Mouse (Mus musculus): ENCODE results near the gene Sec14l1. TPM values are rescaled to one million over a fixed set of nuclear protein-coding genes. Genes with fewer than 3 reads are reported as not detected.
A peak's percentile ranks its signal among the peaks of the same experiment; 100 is the strongest.

Sec14l1 gene
- polyA plus RNA-seq, 1 experiment from 2014 or later: 30.4 TPM

DNA sequence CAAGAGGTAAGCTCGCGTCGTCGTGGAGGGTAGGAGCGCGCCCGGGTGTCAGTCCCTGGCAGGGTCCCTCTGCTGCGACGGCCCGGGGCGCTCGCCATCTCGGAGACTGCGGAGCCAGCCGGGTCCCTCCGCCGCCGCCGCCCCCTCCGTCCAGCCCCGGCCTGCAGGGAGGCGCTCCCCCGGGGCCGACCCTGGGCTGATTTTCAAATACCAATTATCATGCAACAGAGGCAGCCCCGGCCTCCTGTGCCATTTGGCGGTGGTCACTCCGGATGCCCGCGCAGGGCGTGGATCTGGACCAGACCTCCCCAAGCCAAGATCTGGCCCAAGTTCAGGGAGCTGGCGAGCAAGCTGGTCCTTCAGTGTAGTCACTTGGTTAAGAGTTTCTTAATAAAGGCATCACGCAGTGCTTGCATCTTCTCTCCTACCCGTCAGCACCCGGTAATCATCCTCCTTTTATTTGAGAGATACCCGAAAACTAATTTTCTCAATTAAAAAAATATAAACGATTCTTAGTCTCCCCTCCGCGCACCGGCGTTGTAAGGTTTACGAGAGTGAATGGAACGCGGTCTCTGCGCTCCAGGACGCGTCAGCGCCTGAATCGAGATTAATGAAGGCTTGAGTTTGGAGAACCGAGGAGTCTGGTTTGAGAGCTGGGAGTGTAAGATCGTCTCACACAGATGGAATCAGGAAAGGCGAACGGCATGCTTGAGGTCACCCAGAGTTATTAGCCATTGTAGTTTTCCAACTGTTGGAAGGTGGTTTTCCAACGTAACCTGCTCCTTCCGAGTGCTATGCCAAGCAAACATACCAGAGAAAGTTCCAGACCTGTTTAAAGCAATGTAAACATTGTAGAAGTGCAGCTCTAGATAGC lies 615 bp downstream of the Sec14l1 start:
- under 1% methylated on average over 38 of the region's 54 CpGs for WGBS
- H3K27me3 ChIP-seq (replicated peaks): no peaks in the 10 kb centered on the region
- H3K9me3 ChIP-seq: no peaks in the 10 kb centered on the region
- peak overlapping the region; percentile 98 for H3K27ac ChIP-seq
- peak overlapping the region; percentile 81 for H3K4me2 ChIP-seq (replicated peaks)
- H3K4me3 ChIP-seq (replicated peaks): peak overlapping the region; percentile 75
- no peaks in the 10 kb centered on the region for H3K36me3 ChIP-seq
- no peak; the same call in 1 of the 2 replicates for ATAC-seq
- peaks cover 22% of the 10 kb centered on the region for H3K4me1 ChIP-seq (replicated peaks)
- peak overlapping the region; percentile 88 for H3K9ac ChIP-seq

DNA sequence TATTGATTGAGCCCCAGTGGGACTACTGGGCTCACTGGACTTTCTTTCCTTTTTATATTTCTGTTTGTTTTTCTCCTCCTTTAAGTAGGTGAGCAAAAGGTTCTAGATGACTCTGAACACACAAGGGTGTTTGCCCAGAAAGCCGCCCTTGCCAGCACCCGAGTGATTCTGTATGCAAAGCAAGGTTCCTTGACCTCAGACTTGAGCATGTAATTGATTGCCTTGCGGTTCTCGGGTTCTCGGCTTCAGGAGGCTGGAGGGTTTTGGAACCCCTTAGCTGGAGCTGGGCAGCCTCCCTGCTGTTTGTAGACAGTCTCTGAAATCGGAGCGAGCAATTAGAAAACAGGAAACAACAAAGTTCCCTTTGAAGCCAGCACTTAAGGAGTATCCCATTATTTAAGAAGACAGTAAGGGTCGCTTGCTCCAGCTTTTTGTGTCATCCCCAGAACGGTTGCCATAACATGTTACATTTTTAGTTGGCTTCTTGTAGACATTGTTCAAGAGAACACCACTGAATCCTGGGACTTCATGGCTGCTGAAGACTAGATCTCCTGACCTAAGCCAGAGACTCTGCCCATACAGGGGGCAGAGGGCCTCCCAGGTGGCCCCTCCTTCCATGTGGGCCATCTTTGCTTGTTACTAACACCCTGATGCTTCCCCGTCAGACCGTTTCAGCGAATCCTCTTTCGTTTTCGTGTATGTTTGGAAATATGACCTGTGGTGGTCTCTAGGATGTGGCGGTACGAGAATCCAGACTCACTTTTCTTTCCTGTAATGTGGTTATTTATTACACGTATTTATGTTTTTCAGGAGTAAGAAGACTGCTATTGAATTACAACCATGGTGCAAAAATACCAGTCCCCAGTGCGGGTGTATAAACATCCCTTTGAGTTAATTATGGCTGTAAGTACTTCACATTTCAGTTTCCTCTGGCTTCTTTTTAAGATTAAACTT lies 1.7 kb downstream of the Sec14l1 start:
- peak overlapping the region; percentile 88; the same call in 1 of the 2 replicates for H3K9ac ChIP-seq
- ATAC-seq: no peak
- H3K4me1 ChIP-seq (replicated peaks): peaks cover 32% of the 10 kb centered on the region
- no peaks in the 10 kb centered on the region for H3K36me3 ChIP-seq
- H3K27me3 ChIP-seq (replicated peaks): peaks cover 9% of the 10 kb centered on the region
- peak overlapping the region; percentile 75 for H3K4me3 ChIP-seq (replicated peaks)
- H3K27ac ChIP-seq: peak overlapping the region; percentile 80
- H3K4me2 ChIP-seq (replicated peaks): peak overlapping the region; percentile 81
- WGBS: 32% methylated on average over 18 of the region's 18 CpGs
- no peaks in the 10 kb centered on the region for H3K9me3 ChIP-seq

DNA sequence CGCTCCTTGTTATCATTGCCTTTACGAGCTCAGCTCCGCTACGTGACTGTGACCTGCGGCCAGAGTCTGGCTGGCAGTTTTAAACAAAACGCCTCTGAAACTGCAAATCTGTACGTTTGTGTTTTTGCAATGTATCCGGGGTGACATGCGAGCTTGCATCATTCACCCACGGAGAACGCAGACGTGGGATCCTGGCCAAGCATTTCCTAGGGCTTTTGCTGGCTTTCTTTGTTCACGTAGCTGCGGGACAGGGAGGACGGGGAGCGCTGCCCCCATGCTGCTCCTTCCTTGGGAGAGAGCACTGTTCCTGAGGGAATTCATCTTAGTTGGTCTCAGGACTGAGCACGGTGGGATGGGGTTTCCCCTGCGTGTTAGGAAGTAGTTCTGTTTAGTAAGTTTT lies 2.4 kb downstream of the Sec14l1 start:
- H3K27me3 ChIP-seq (replicated peaks): peaks cover 9% of the 10 kb centered on the region
- 35% methylated on average over 18 of the region's 18 CpGs for WGBS
- ATAC-seq: no peak
- no peaks in the 10 kb centered on the region for H3K36me3 ChIP-seq
- H3K4me1 ChIP-seq (replicated peaks): peaks cover 33% of the 10 kb centered on the region
- H3K4me2 ChIP-seq (replicated peaks): peak overlapping the region; percentile 81
- 0 out of 2 replicates have a peak overlapping the region, but pooled peaks have one; percentile 28 for H3K9ac ChIP-seq
- H3K4me3 ChIP-seq (replicated peaks): peak overlapping the region; percentile 75; the same call in 1 of the 2 replicates
- H3K9me3 ChIP-seq: no peaks in the 10 kb centered on the region
- H3K27ac ChIP-seq: peak overlapping the region; percentile 80

DNA sequence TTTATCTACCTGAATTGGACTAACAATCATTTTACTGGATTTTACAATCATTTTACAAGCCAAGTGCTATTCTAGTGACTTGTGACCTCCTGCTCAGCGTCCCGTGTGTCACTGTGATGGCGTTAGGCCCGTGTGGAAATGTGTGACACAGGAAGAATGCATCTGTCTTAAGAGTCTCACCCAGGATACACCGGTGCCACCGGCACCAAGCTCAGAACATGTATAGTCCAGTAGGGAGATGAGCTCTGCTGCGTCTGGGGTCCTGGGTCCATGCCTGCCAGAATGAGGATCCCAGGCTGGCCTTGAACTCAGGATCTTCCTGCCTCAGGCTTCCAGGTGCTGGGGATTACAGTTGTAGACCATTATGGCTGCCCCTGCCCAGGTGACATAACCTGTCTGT lies 2.8 kb downstream of the Sec14l1 start:
- H3K27ac ChIP-seq: peak overlapping the region; percentile 80; the same call in 1 of the 2 replicates

DNA sequence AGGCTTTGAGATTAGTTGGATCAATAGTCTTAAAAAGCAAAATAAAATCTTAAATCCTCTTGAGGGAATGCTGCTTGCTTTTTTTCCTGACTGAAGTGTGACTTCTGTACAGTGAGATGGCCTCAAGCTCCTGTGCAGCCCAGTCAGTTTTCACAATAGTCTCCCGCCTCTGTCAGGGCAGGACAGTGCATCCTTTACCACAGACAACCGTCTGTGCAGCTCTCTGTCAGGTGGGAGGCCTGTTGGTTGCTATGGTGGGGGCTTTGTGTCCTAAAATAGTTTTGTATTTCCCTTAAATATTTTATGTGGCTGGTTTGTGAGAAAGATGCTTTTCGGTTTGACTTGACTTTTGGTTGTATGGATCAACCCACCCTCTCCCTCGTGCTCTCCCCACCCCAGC lies 3.3 kb downstream of the Sec14l1 start:
- Histone ChIP-seq H3K9ac (no peak overlapping the region), H3K27me3 (replicated peaks) (peaks cover 9% of the 10 kb centered on the region), H3K9me3 (no peaks in the 10 kb centered on the region), H3K4me2 (replicated peaks) (no peak overlapping the region), H3K4me1 (replicated peaks) (peaks cover 33% of the 10 kb centered on the region), H3K4me3 (replicated peaks) (no peak overlapping the region), H3K27ac (no peak overlapping the region), H3K36me3 (no peaks in the 10 kb centered on the region)
- WGBS: 68% methylated on average over 4 of the region's 4 CpGs
- ATAC-seq: no peak

More for the DNA sequence above, 2.8 kb downstream of the Sec14l1 start:
- Histone ChIP-seq H3K4me2 (replicated peaks) (0 out of 2 replicates have a peak overlapping the region, but pooled peaks have one; percentile 81), H3K9me3 (no peaks in the 10 kb centered on the region), H3K9ac (no peak overlapping the region), H3K27me3 (replicated peaks) (peaks cover 9% of the 10 kb centered on the region), H3K4me3 (replicated peaks) (no peak overlapping the region), H3K36me3 (no peaks in the 10 kb centered on the region), H3K4me1 (replicated peaks) (peaks cover 33% of the 10 kb centered on the region)
- no peak for ATAC-seq
- 82% methylated on average over 7 of the region's 7 CpGs for WGBS

DNA sequence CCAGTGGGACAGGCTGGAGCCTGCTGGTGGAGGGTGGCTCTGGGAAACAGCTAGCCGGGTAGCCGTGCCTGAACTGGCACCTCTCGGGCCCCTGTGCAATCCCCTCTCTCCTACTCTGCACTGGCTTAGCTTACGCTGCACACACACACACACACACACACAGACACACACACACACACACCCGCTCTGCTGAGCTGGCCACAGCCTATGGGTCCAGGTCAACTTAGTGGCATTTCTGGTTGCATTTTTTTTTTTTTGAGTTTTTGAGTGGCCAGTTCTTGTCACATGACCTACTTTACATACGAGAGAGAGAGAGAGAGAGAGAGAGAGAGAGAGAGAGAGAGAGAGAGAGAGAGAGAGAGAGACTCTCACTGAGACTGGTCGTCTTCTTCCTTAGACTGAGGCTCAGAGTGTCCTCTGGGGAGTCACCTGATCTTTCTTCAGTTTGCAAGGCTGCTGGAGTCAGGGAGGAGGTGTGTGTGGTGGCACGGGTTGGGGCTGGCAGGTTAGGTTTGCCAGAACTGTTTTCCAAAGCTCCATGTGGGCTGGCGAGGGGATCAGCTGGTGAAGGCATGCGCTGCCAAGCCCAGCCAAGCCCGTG lies 3.9 kb downstream of the Sec14l1 start:
- no peaks in the 10 kb centered on the region for H3K9me3 ChIP-seq
- H3K4me2 ChIP-seq (replicated peaks): 0 out of 2 replicates have a peak overlapping the region, but pooled peaks have one; percentile 3
- no peak overlapping the region for H3K4me3 ChIP-seq (replicated peaks)
- 56% methylated on average over 11 of the region's 11 CpGs for WGBS
- H3K27ac ChIP-seq: no peak overlapping the region
- peaks cover 9% of the 10 kb centered on the region for H3K27me3 ChIP-seq (replicated peaks)
- H3K9ac ChIP-seq: no peak overlapping the region
- H3K4me1 ChIP-seq (replicated peaks): peaks cover 34% of the 10 kb centered on the region
- H3K36me3 ChIP-seq: no peaks in the 10 kb centered on the region
- ATAC-seq: no peak

DNA sequence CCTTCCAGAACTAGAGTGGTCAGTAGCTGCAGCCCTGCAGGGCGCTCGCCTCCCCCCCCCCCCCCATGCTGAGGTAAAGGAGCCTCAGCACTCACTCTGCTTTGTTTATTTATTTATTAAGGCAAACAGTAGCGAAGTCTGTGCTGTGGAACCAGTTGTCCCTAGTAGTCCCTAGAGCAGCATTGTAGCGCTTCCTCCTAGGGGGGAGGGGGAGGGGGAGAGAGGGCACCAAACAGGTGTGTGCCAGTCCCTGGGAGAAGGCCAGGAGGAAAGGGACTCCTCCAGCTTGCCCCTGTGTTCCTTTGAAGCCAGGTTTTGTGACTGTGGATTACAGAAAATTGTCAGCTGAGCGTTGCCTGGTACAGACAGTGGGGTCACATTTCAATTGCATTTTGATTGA lies 4.8 kb downstream of the Sec14l1 start:
- Histone ChIP-seq H3K27me3 (replicated peaks) (peaks cover 9% of the 10 kb centered on the region), H3K9me3 (no peaks in the 10 kb centered on the region), H3K4me1 (replicated peaks) (peaks cover 37% of the 10 kb centered on the region), H3K9ac (no peak overlapping the region), H3K4me3 (replicated peaks) (no peak overlapping the region), H3K4me2 (replicated peaks) (no peak overlapping the region), H3K27ac (no peak overlapping the region), H3K36me3 (no peaks in the 10 kb centered on the region)
- WGBS: 43% methylated on average over 5 of the region's 5 CpGs
- no peak for ATAC-seq

DNA sequence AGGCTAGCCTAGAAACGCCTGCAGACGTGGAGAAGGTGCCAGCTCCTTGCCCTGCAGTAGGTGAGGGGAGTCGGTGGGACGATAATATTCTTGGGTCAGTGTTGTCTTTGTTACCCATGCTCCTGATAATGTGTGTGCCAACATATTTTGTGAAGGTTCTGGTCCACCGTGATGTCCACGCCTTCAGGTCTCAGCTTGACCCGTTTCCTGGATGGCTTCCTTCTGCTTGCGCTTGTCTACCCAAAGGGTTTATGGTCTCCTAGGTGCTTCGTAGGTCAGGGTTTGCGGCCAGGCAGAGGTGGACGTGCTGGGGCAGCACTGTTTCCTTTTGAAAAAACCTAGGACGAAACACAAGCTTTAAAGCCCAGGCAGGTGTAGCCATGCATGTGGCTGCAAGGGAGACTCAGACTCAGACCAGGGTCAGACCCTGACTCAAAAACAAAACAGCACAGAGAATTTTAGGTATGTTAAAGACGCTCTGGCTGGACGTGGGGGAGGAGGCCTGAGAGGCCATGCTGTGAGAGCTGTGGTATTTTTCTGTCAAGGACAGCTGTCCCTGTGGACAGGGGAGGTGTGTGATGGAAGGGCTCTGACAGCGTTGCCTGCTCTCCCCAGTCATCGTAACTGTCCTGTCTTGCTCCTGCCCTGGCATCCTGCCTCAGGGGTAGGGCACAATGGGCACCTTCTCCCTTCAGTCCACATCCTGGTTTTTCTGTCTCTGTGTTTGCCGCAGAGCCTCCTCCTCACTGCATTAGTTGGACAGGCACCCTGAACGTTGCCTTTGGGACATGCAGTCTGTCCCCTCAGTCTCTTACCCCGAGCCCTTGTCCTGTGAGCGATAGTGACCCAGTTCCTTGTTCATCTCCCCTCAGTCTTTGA lies 5.6 kb downstream of the Sec14l1 start:
- Histone ChIP-seq H3K4me2 (replicated peaks) (no peak overlapping the region), H3K4me1 (replicated peaks) (peaks cover 37% of the 10 kb centered on the region), H3K9me3 (no peaks in the 10 kb centered on the region), H3K4me3 (replicated peaks) (no peak overlapping the region), H3K27ac (no peak overlapping the region), H3K27me3 (replicated peaks) (peaks cover 9% of the 10 kb centered on the region), H3K36me3 (no peaks in the 10 kb centered on the region), H3K9ac (peak overlapping the region; percentile 10; the same call in 1 of the 2 replicates)
- WGBS: 48% methylated on average over 20 of the region's 20 CpGs
- no peak for ATAC-seq

DNA sequence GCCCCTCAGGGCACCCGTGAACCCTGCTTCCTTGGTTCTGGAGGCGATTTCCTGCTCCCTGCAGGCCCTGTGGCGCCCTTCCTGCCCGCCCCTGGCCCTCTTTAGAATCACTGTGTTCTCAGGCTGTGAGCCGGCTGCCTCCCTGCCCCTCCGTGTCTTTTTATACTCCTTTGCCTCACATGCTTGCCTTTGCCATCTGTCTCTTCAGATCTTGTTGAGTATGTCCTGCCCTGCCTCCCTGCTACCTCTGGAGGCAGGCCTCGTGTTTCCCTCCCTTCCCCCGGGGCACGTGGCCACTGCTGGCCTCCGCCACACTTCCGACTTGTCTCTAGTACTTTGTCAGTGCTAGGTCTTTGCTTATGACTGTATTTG lies 6.2 kb downstream of the Sec14l1 start:
- Histone ChIP-seq H3K4me3 (replicated peaks) (no peak overlapping the region), H3K4me2 (replicated peaks) (no peak overlapping the region), H3K4me1 (replicated peaks) (peaks cover 37% of the 10 kb centered on the region), H3K9me3 (no peaks in the 10 kb centered on the region), H3K9ac (peak overlapping the region; percentile 10; the same call in 1 of the 2 replicates), H3K27ac (no peak overlapping the region), H3K36me3 (no peaks in the 10 kb centered on the region), H3K27me3 (replicated peaks) (peaks cover 9% of the 10 kb centered on the region)
- WGBS: 45% methylated on average over 11 of the region's 11 CpGs
- ATAC-seq: no peak

DNA sequence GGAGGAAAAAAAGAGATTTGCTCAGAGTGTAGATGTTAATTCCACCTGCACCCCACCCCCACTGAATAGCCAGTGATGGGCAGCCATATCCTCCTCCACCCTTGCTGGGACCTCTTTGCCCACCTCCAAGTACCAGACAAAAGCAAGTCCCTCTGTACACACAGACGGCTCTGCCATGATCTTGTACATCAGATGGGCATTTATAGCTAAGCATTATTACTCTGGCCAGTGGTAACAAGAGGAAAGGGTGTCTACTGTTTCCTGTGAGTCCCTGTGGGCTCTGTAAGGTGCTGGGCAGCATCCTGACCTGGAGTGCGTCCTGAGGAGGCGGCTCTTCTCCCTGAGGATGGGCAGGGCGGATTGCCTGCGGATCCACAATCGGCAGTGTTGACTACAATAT lies 7.0 kb downstream of the Sec14l1 start:
- Histone ChIP-seq H3K4me3 (replicated peaks) (no peak overlapping the region), H3K9ac (no peak overlapping the region), H3K4me2 (replicated peaks) (no peak overlapping the region), H3K4me1 (replicated peaks) (peaks cover 30% of the 10 kb centered on the region), H3K27ac (no peak overlapping the region), H3K9me3 (no peaks in the 10 kb centered on the region), H3K27me3 (replicated peaks) (peaks cover 9% of the 10 kb centered on the region), H3K36me3 (no peaks in the 10 kb centered on the region)
- no peak for ATAC-seq
- 84% methylated on average over 6 of the region's 6 CpGs for WGBS

DNA sequence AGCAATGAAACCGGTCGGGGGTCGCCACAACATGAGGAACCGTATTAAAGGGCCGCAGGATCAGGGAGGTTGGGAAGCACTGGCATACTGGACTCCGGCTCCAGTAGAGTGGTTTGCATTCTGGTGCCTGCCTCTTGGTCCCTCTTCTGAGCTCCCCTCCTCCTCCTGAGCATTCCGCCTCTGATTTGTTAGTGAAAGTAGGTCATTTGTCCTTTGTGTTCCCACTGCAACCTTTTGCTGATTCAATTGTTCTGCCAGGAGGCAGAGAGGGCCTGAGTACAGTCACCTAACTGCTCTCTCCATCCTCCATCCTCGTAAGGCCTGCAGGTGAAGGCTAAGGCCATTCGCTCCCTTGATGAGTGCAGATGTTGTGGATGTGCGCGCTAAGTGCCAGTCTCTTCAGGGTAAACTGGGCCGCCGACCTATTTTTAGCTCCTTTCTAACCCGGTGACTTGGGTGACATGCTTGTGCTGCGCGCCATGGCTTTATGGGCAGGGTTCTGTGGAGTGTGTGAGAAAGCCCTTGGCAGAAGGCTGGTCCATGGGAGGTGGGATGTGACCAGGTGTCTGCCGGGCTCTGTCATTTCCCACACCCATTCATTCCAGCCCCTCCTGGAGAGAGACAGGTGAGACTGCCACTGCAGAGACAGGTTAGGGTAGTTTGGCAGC lies 8.6 kb downstream of the Sec14l1 start:
- no peak overlapping the region for H3K4me3 ChIP-seq (replicated peaks)
- no peaks in the 10 kb centered on the region for H3K36me3 ChIP-seq
- ATAC-seq: no peak
- no peak overlapping the region for H3K4me2 ChIP-seq (replicated peaks)
- H3K9ac ChIP-seq: no peak overlapping the region
- H3K9me3 ChIP-seq: no peaks in the 10 kb centered on the region
- 90% methylated on average over 17 of the region's 17 CpGs for WGBS
- H3K27me3 ChIP-seq (replicated peaks): peaks cover 9% of the 10 kb centered on the region
- peaks cover 35% of the 10 kb centered on the region for H3K4me1 ChIP-seq (replicated peaks)
- H3K27ac ChIP-seq: no peak overlapping the region

Data from intestine, embryonic 15.5 days (tissue).